Mouse (Mus musculus) erythroblast, adult 5-6 weeks (primary cell): ENCODE results near the gene Syt12. TPM values are rescaled to one million over a fixed set of nuclear protein-coding genes. Genes with fewer than 3 reads are reported as not detected.
A peak's percentile ranks its signal among the peaks of the same experiment; 100 is the strongest.

ENCODE experiments used
- ATAC-seq: replicated peaks from 2 replicates; pipeline ENCODE4 v1.8.0; 2016; ENCODE audit warnings: moderate number of reproducible peaks, mild to moderate bottlenecking, moderate TSS enrichment, inconsistent platforms; ENCODE audit not compliant: poor library complexity, low FRiP score, severe bottlenecking
- total RNA-seq, 2 experiments: library from RNA; stranded (forward) in 1 of 2; stranded (reverse) in 1 of 2; fragments of 150-400 nt in 1 of 2; fragments of 200-764, 138-1000 nt in 1 of 2; gene quantifications; 2 replicates each; pipeline versions ENCODE4 v1.2.3 to v1.2.4; 2015 to 2017; ENCODE audit warnings: low replicate concordance in 2 of 2

The Syt12 gene
- total RNA-seq, 2 experiments from 2014 or later = not detected

- ATAC-seq = no peak
These were observed 25.3 kb downstream of the Syt12 start for GRCm38 (mm10) chr19:4451965-4452364.

- no peak for ATAC-seq
These were observed 26.1 kb downstream of the Syt12 start for GRCm38 (mm10) chr19:4451098-4451497.

GRCm38 (mm10) chr19:4450666-4451065 lies 26.6 kb downstream of the Syt12 start:
- no peak for ATAC-seq

GRCm38 (mm10) chr19:4449230-4449629 lies 28.0 kb downstream of the Syt12 start:
- ATAC-seq = no peak

GRCm38 (mm10) chr19:4447445-4447844 lies 29.8 kb downstream of the Syt12 start:
- no peak for ATAC-seq

GRCm38 (mm10) chr19:4446661-4447420 lies 30.4 kb downstream of the Syt12 start:
- no peak for ATAC-seq

GRCm38 (mm10) chr19:4442408-4442807 lies 34.8 kb downstream of the Syt12 start:
- peak; percentile 63 for ATAC-seq

- peak; percentile 22; the same call in 1 of the 2 replicates for ATAC-seq
These were observed 35.6 kb downstream of the Syt12 start for GRCm38 (mm10) chr19:4441621-4442161.

- peak; percentile 56 for ATAC-seq
These were observed 36.1 kb downstream of the Syt12 start for GRCm38 (mm10) chr19:4441090-4441591.

GRCm38 (mm10) chr19:4440222-4440621 lies 37.0 kb downstream of the Syt12 start:
- ATAC-seq = no peak

- ATAC-seq = no peak
These were observed 38.0 kb downstream of the Syt12 start, which contains the start of gene Rhod for GRCm38 (mm10) chr19:4439161-4439801. TSS of gene Rhod (minus strand) at chr19:4439432.

GRCm38 (mm10) chr19:4438791-4439160 lies 38.5 kb downstream of the Syt12 start:
- no peak for ATAC-seq

GRCm38 (mm10) chr19:4437886-4438285 lies 39.4 kb downstream of the Syt12 start:
- ATAC-seq = no peak

GRCm38 (mm10) chr19:4436254-4436653 lies 41.0 kb downstream of the Syt12 start:
- ATAC-seq = no peak

GRCm38 (mm10) chr19:4434999-4435398 lies 42.2 kb downstream of the Syt12 start:
- no peak for ATAC-seq

GRCm38 (mm10) chr19:4433756-4434155 lies 43.5 kb downstream of the Syt12 start:
- no peak for ATAC-seq

- no peak for ATAC-seq
These were observed 47.1 kb downstream of the Syt12 start for GRCm38 (mm10) chr19:4430091-4430620.

GRCm38 (mm10) chr19:4425610-4426366 lies 51.5 kb downstream of the Syt12 start:
- peak; percentile 80 for ATAC-seq

GRCm38 (mm10) chr19:4423021-4423420 lies 54.2 kb downstream of the Syt12 start:
- ATAC-seq = no peak

GRCm38 (mm10) chr19:4422581-4422980 lies 54.7 kb downstream of the Syt12 start:
- ATAC-seq = no peak
